Mouse (Mus musculus) cerebellum, adult 9-10 months (tissue): ENCODE data around the gene Fam110a.

Source experiments
- DNase-seq: peaks from one replicate; pipeline ENCODE4 v3.0.0; 2022

Gene Fam110a

DNA sequence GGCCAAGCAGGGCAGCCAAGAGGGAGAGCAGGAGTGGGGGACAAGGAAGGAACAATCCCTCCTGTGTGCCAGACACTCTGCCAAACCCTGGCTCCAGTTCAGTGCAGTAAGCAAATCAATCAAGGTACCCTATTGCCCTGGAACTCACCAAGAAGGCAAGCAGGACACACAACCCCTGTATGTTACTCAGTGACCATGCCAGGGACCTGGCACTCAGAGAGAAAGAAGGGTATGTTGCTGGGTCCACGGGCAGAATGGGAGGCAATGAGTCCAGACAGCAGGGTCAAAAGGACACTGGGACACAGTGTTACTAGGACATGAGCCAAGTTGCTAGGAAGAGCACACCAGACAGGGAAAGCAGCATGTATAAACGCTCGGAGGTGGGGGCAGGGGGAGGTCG, 54.3 kb downstream of the Fam110a start:
- no peak for DNase-seq

DNA sequence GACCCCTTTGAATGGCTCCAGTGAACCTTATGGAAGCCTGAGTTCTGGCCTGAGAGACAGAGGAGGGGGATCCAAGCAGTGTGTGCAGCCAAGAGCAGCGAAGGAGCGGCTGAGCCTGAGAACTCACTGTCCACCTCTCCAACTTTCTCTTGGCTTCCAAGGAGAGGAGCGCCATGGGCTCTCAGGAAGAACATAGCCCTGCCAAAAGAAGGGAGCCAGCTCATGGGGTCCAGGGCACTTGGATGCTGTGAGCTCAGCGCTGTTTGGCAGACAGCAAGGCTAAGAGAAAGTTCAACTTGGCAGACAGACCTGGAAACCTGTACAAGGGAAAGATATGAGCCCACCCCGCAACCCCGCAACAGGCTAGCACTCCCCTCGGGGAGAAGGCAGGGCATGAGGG, 55.7 kb downstream of the Fam110a start:
- DNase-seq = no peak

DNA sequence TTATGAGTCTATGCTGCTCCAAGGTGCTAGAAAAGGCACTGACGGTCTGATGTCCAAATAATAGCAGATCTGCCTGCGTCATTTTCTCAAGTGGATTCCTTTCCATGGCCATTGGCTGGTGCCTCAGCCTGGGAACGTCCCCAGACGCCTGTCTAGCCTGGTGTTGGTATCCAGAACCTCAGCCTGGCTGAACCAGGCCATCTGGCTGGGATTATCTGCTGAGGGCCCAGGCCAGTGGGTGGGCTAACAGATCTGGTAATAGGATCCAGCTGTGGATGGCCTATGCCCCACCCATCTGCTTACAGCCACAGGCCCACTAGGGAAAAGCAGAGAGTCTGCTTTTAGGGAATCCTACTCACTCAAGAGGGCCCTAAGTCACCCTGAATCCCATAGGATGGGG, 58.4 kb downstream of the Fam110a start:
- DNase-seq = no peak

DNA sequence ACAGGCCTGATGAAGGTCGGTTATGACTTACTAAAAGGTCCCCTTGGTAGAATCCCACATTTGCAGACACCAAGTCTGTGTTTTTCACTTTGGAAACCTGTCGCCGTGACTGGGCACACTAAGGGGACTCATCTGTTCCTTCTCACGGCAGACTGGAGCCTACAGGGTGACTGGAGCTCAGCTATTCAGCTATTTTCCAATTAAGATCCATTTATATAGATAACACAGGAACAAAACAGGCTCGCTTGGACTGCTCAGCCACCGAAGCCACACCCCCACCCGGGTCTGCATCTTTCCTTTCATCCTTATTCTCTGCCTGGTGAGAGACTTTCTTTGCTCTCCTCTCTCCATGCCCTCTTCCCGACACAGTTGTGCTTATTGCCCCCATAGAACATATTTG, 59.0 kb downstream of the Fam110a start:
- no peak for DNase-seq
